Mouse (Mus musculus) cerebellum, adult 2 months (tissue): Measurements from ENCODE around the gene Zan.

Source experiments
- CTCF ChIP-seq: fragments of 200-500 bp; IDR thresholded peaks from 2 replicates; pipeline ENCODE4 v1.5.1; 2011; ENCODE audit warnings: low read depth, mild to moderate bottlenecking, control low read depth, low read length, moderate library complexity, borderline replicate concordance; ENCODE audit not compliant: insufficient read depth
- POLR2A ChIP-seq: fragments of 200-500 bp; IDR thresholded peaks from 2 replicates; pipeline ENCODE4 v1.6.1; 2011; ENCODE audit warnings: low read length, control low read depth, borderline replicate concordance; ENCODE audit not compliant: insufficient read depth

DNA sequence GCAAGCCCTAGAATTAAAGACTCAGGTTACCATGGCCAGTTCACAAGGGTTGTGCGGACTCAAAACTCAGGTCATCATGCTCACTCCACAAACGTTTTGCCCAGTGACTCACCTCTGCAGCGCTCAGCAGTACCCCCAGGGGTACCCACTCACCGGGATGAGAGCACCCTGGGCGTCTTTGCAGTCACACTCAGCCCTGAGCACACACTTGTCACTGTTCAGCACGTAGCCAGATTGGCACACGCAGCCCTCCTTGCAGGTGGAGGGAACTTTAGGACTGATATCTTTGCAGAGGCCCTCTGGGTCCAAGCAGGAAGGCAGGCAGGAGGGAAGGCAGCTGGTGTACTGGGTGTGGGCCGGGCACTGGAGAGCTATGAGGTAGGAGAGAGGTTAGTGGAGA lies 65.6 kb downstream of the Zan start:
- TF ChIP-seq CTCF (no peak), POLR2A (no peak)
